Mouse (Mus musculus) CD8-positive naive resting alpha-beta T cell, adult 2 months (primary cell): ENCODE results near the gene Prdx2.
A peak's percentile ranks its signal among the peaks of the same experiment; 100 is the strongest.

Source experiments
- DNase-seq, 2 experiments: peaks; one replicate each; pipeline ENCODE4 v3.0.0; 2022; ENCODE audit warnings: low read depth in 2 of 2, low spot score in 2 of 2

Gene Prdx2

GRCm38 (mm10) chr8:84969241-84970134, at the start of gene Prdx2, which contains the start of the genes Gm49661 and Rnaseh2a:
Gene Prdx2, plus strand, starts transcription at chr8:84969587.
Gene Gm49661, minus strand, starts transcription at chr8:84969433.
Gene Rnaseh2a, minus strand, starts transcription at chr8:84969767.
- no peak for DNase-seq

DNA sequence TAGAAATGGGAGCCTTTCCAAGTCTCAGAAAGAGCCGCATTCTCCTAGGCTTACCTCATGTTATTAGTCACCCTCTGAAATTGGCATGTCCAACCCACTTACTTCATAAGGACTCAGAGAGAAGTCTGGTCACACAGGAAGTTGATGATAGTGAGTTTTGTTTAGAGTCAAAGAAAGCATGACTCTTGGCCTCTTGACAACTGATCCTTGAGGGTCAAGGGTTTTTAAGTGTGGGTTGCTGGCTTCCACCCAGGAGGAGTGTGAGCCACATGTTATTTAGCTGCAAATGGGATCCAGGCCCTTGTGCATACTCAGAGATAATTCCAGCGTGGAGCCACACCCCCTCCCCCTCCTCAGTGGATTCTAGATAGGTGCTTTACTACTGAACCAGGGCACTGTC, 47.8 kb upstream of the Prdx2 start:
- DNase-seq, result no peak

- DNase-seq, result no peak
Measured at GRCm38 (mm10) chr8:84925557-84925956, 43.8 kb upstream of the Prdx2 start.

DNA sequence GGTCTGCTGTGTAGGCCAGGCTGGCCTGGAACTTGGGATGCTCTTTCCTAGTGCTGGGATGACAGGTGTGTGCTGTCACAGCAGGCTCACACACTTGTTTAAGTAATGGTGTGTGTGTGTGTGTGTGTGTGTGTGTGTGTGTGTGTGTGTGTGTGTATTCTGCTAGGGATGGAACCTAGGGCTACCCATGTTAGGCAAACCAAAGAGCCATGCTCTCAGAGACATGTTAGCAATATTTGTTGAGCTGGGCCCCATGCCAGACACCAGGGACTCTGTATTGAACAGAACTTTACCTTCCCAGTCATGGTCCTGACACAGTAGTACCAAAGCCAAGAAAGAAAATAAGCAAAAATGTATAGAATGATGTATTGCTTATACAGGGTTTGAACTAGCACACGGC, 41.9 kb upstream of the Prdx2 start:
- DNase-seq, result no peak

- DNase-seq, result peak in 1 of 2 experiments; percentile 46
Measured at GRCm38 (mm10) chr8:84928456-84929306, 40.7 kb upstream of the Prdx2 start.

GRCm38 (mm10) chr8:84930582-84930981, 38.8 kb upstream of the Prdx2 start:
- DNase-seq, result no peak

DNA sequence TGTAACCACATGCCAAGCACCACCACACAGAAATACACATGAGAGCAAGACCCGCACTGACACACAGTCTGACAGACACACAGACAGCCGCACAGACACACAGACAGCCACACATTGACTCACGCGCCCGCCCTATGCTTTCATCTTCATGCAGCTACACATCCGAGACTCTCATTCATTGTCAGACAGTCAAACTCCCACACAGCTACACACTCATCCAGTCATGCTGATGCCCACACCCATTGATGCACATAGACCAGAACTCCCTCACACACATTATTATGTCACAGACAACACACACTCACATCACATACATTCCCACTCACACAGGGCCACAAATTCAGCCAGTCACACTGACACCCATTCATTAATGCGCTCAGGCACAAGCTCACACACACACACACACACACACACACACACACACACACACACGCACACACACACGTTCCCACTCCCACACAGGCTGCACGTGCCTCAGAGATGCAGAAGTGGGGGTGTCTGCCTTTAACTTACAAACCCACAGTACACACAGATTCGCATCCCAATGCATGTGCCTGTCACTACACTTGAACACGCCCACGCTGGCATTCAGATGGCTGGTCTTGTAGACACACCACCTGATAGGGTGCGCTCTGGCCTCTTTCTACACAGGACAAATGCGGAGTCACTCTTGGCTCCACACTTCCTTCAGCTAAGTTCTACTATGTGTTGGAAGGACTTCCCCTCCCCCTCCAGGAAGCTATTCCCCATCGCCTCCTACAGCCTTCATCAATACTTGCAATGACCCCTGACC, 35.4 kb upstream of the Prdx2 start:
- no peak for DNase-seq

- no peak for DNase-seq
Measured at GRCm38 (mm10) chr8:84934860-84935259, 34.5 kb upstream of the Prdx2 start.

DNA sequence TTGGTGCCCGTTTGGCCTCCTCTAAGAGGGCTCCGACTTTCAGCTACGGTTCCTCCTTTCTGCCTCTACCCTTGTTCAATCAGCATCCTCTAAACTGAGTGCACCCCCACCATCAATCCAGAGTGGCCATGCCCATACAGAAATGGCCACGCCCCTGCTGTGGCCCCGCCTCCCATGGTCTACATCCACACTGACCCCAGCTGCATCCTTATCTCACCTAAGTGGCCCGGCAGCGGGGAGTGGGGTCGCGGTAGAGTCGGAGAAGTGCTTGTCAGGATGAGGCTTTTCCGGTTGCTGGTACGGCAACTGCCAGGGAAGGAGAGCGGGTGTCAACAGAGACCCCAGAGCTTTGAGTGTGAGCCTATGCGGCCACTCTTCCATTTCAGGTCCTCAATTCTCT, 33.9 kb upstream of the Prdx2 start:
- DNase-seq, result no peak

- no peak for DNase-seq
Measured at GRCm38 (mm10) chr8:84936041-84936961, 33.1 kb upstream of the Prdx2 start.

DNA sequence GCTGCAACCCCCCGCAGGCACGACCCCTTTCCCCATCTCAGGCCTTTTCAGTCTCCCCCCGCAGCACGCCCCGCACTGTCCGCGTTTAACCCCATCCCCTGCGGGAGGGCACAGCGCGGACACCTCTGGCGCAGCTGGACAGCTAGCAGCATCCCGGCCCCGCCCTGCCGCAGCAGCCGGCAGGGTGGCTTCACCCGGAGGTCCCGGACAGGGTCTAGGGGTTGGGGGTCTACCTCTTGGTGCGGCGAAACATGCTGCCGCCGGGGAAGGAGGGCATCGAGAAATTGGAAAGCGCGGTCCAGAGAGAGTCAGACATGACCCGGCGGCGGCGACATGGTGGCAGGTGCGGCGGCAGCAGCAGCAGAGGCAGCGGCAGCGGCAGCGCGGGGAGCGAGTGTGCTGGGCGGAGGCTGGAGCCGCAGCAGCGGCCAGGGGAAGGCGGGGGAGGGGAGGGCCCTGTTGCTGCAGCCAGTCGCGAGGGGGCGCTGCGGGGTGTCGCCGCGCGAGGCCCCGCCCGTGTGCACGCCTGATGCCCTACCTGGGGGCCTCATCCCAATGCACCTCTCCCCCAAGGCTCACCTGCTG, 32.3 kb upstream of the Prdx2 start, which contains the start of gene Mast1:
Mast1 (minus strand) TSS at position 398 of the 585 bp plus-strand sequence.
- DNase-seq, result peak; percentile 37 to 50

DNA sequence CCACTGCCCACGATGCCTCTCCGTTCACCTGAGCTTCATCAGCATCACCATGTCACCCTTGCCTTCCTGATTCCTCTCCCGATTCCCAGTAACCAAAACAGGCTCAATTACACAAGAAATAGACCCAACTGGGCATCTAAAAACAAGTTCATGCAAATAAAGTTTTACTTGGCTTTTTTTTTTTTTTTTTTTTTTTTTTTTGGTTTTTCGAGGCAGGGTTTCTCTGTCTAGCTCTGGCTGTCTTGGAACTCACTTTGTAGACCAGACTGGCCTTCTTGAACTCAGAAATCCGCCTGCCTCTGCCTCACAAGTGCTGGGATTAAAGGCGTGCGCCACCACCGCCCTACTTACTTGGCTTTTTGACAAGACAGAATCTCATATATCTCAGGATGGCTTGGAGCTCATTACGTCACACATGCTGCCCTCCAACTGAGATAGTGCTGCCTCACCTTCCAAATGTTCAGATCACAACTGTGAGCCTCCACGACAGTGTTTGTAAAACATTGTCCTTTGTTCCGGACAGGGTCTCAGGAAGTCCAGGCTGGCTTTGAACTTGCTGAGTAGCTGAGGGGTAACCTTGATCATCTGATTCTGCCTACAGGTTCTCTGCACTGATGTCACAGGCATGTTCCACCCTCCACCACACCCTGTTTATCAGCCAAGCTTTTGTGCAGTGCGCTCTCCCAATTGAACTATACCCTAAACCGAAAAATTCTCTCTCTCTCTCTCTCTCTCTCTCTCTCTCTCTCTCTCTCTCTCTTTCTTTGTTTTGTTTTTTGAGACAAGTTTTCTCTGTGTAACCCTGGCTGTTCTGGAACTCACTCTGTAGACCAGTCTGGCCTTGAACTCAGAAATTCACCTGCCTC, 31.5 kb upstream of the Prdx2 start:
- DNase-seq, result no peak

DNA sequence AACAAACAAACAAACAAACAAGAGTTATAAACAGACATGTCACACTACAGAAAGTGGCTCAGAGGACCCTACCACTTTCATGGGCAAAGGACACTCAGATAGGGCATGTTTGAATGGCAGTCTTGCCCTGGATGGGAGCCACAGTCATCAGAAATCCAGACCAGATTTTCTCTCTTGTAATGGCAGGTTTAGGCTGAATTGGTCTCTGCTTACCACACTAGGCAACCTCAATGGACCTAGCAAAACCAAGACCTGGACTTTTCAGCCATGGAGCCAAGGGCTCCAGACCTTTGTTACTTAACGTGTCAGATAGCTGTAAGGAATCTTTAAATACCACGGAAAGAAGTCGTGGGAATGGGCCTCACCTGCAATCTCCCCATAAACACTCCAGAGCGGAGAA, 25.7 kb upstream of the Prdx2 start:
- DNase-seq, result no peak

- DNase-seq, result peak in 1 of 2 experiments; percentile 28
Measured at GRCm38 (mm10) chr8:84944478-84945160, 24.8 kb upstream of the Prdx2 start.

DNA sequence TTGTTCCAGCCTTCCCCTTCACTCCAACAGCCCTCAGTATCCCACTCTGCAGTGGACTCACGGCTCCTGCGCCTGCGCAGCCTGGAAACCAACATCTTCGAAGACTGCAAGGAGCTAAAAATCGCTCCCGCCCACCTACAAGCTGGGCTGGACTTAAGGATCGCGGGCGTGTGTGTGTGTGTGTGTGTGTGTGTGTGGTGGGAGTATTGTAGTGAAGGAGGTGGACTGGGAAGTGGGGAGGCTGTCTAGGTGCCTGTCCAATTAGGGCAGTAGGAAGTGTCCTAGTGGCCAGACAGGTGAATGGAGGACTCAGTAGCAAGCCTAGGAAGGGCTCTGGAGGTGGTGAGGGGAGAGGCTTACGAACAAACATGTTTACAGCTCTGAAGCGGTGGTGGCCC, 24.2 kb upstream of the Prdx2 start:
- no peak for DNase-seq

DNA sequence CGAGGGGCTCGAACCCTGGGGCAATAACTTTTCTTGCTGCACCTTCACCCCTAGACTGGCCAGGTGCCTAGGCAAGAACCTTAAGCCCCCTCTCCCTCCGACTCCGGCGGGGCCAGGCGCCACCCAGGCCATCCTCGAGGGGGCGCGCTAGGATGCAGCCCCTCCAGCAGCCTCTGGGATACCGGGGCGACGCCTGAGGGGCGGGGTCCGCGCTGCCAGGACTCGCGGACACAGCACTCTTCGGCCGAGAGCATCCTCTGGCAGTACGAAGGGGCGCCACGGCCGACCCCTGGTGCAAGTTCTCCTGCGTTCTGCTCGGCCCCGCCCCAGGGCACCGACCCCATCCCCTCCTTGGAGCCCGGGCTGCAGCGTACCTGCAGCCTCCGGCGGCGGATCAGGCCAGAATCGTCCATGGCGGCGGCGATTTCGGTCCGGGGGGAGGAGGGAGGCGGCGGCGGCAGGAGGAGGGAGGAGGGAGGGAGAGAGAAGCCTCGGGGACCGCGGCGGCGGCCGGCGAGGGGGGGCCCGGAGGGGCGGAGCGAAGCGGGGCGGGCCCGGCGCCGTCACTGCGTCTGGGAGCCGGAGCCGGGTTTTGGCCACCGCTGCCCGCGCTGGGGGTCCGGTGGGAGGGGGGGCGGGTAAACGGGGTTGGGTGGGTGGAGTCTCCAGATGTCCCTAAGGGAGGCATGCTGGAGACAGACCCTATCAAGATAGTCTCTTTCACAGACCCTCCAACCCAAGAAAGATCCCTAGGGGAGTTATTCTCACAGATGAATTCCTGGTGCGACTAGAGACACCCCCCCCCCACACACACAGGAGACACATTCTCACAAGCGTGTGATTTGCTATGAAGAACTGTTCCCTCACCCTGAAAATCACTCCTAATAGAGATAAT, 23.5 kb upstream of the Prdx2 start:
- peak in 1 of 2 experiments; percentile 41 for DNase-seq
